Mouse (Mus musculus): Measurements from ENCODE around the gene Ufc1. TPM values are rescaled to one million over a fixed set of nuclear protein-coding genes. Genes with fewer than 3 reads are reported as not detected.

Gene Ufc1
- total RNA-seq, 2 experiments from 2014 or later: 84.9 to 88.8 TPM

GRCm38 (mm10) chr1:171274171-171274570 is 20.7 kb downstream of the Ufc1 start:
- intact Hi-C loops (cut with DNase I): no loop called here
- DNase-seq: no peak

DNA sequence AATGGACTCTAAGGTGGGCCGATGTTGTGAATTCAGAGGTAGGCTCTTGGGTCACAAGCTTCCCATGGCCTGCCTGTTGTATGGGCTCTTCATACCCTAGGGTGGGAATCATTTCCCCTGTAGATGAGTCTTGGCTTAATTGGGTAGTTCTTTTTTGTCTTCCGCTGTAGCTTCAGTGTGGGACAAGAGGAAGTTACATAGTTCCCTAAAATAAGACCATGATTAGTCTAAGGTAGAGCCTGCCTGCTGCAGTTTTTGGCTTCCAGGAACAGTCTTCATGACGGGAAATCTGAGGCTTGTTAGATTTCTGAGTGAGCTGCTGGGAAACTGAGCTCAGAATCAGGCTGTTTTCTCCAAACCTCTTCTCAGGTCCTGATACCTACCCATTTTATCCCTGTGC is 22.7 kb downstream of the Ufc1 start:
- intact Hi-C loops (cut with DNase I): no loop called here
- no peak for DNase-seq

DNA sequence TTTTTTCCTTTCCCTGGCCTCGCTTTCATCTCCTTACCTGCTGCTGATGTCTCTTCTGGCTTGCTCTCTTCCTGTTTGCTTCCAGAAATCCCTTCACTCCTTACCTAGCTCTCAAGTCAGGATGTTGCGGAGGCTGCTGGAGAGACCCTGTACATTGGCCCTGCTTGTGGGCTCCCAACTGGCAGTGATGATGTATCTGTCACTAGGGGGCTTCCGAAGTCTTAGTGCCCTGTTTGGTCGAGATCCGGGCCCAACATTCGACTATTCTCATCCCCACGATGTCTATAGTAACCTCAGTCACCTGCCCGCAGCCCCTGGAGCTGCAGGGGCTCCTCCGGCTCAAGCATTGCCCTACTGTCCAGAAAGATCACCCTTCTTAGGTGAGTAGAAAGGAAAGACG is 23.2 kb downstream of the Ufc1 start:
- intact Hi-C loops (cut with DNase I): loop anchor here (2.0 kb wide), 1 partner anchor 25 kb away; no protein-coding TSS in a partner anchor
- no peak for DNase-seq

GRCm38 (mm10) chr1:171271196-171271595 is 23.6 kb downstream of the Ufc1 start:
- DNase-seq: no peak
- intact Hi-C loops (cut with DNase I): loop anchor here (2.0 kb wide), 1 partner anchor 24 kb away; no protein-coding TSS in a partner anchor

DNA sequence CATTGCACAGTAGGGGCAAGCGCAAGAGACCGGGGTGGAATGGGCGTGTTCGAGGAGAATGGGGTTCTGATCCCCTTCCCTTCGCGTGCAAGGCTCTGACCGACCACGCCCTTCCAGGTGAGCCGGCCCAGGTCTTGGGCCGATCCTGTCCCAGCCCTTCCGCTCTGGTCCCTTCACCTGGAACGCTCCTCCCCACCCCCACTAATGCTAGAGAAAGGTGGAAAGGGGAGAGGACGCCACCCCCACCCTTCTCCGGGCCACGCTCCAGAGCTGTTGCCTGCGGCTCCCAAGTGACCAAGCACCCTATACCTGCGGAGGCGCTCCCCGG is 24.3 kb downstream of the Ufc1 start:
- no peak for DNase-seq
- intact Hi-C loops (cut with DNase I): loop anchor here (2.0 kb wide), 1 partner anchor 24 kb away; no protein-coding TSS in a partner anchor

DNA sequence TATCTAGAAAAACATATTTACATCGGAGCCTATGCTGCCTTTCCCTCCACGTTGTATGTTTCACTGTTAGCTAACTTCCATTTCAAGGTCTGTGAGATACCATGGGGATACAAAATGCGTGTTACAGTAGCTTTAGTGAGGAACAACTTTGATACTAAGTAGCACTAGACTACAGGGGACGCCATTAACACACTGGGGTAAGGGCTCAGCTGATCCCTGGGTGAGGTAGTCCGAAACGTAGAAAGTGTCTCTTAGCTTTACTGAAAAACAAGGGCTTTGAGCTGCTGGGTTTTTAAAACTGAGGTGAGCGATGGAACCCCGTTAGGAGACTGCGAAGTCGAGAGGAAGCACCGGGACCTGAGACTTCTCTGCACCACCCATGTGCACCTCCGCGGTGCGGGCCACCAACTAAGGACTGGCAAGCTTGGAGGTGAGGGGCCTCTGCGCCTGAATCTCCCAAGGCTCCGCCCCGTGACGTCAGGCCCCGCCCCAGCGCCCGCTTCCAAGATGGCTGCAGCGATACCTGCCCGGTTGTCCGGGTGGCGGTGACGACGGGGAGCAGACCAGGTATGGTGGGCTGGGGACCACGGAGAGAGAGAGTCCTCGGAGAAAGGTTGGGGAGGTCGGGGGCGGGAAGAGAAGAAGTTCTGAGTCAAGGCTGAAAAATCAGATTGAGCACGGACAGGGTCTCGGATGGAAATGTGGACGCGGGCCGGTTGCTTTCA is 24.8 kb downstream of the Ufc1 start, which contains the start of gene B4galt3:
Gene B4galt3 (plus strand): TSS at position 481 of the 725 bp plus-strand sequence.
- intact Hi-C loops (cut with DNase I): loop anchor here (2.0 kb wide), 1 partner anchor 23 kb away; no protein-coding TSS in a partner anchor

GRCm38 (mm10) chr1:171268341-171268740 is 26.5 kb downstream of the Ufc1 start:
- intact Hi-C loops (cut with DNase I): no loop called here
- DNase-seq: no peak

More for the DNA sequence above, 24.8 kb downstream of the Ufc1 start, which contains the start of gene B4galt3:
- DNase-seq: peak; percentile 98 to 99

- intact Hi-C loops (cut with DNase I): no loop called here
- no peak for DNase-seq
These were observed 28.7 kb downstream of the Ufc1 start for GRCm38 (mm10) chr1:171265971-171266744.

GRCm38 (mm10) chr1:171263666-171264461 is 31.0 kb downstream of the Ufc1 start:
- intact Hi-C loops (cut with DNase I): no loop called here
- no peak for DNase-seq

GRCm38 (mm10) chr1:171263185-171263611 is 31.6 kb downstream of the Ufc1 start:
- intact Hi-C loops (cut with DNase I): no loop called here
- DNase-seq: no peak

DNA sequence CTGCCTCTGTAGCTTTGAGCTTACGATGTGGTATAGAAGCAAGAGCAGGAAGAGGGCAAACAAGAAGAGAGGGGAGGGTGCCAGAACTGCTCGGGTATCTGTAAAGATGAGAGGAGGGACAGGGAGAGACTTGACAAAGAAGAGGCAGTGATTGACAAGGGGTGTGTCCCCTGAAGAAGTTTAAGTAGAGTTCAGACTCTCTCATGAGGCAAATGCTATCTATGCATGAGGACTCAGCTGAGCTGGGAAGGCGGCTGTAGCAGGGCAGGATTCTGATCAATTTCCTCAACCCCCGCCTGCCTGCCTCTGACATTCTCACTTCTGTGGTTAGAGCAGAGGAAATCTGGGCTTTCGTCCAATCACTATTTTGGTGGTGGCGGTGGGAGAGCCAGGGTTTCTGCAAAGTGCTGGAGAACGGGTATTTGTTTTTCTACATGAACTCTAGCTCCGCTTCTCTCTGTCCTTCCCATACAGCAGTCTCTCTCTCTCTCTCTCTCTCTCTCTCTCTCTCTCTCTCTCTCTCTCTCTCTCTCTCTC is 32.2 kb downstream of the Ufc1 start:
- DNase-seq: peak; percentile 70 to 72
- intact Hi-C loops (cut with DNase I): no loop called here

DNA sequence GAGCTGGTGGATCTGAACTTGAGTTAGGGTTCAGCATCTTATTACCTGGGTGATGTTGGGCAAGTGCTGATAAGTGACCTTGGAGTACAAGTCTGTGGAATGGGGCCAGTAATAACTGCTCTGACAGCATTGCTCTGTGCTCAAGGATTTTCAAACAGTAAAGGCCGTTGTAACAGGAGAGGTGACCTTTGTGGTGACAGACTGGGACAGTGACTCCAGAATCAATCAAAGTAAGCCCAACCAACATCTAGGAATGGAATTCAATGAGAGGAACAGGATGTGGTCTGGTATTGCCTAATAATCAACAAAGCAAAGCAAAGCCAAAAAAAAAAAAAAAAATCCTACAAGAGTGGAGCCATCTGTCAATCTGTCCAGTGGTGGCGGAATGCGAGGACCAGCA is 34.5 kb downstream of the Ufc1 start:
- intact Hi-C loops (cut with DNase I): no loop called here
- no peak for DNase-seq

DNA sequence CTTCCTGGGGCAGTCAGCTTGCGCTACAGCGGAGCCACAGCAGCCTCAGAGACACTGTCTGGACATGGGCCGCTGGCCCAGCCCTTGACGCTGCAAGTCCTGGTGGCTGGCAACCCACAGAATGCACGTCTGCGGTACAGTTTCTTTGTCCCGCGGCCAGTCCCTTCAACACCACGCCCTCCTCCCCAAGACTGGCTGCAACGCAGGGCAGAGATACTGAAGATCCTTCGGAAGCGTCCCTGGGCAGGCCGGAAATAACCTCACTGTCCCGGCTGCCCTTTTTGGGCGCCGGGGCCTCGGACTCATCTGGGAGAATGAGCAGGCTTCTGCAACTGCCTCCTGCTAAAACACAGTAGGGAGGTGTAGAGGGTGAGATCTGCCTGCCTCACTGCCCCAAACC is 35.9 kb downstream of the Ufc1 start:
- intact Hi-C loops (cut with DNase I): no loop called here
- no peak for DNase-seq

DNA sequence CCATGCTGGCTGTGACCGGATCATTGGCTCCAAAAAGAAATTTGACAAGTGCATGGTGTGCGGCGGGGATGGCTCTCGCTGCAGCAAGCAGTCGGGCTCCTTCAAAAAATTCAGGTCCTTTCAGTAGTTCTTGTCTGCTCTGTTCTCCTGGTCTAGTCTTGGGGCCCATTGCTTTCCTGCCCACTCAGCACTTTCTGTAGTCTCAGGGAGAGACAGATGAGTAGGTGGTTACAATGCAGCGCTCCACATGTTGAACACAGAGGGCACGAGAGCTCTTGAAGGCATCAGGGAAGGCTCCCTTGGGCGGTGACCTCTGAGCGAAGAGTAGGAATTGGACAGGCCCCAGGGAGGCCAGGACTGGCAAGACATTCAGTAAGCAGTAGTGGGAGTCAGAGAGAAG is 37.0 kb downstream of the Ufc1 start:
- DNase-seq: no peak
- intact Hi-C loops (cut with DNase I): loop anchor here (2.0 kb wide), 2 partner anchors 35 to 147 kb away; partner anchors contain the start of gene Tomm40l

DNA sequence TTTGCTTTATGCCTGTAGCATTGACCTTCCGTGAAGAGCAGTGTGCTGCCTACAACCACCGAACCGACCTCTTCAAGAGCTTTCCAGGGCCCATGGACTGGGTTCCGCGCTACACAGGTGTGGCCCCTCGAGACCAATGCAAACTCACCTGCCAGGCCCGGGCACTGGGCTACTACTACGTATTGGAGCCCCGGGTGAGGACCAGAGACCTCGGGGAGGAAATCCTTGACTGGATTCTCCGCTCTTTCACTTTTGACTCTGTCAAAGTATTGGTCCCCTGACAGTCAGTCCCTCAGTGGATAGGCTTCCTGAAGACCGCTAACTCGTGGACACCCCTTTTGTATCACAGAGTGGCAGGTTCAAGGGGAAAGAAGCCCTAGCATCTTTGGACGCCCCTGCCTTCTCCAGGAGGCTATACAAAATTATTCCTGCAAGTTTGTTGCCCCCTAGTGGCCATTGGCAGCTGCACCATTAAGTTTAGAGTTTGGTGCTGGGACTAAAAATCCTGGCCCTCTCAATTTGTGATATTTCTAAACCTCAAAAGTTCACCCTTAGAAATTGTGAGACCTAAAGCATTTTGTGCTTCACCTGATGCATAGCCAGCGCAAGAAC is 37.8 kb downstream of the Ufc1 start:
- intact Hi-C loops (cut with DNase I): loop anchor here (2.0 kb wide), 2 partner anchors 34 to 146 kb away; partner anchors contain the start of gene Tomm40l
- DNase-seq: peak; percentile 67 to 68

GRCm38 (mm10) chr1:171256095-171256818 is 38.6 kb downstream of the Ufc1 start:
- DNase-seq: no peak
- intact Hi-C loops (cut with DNase I): loop anchor here (2.0 kb wide), 2 partner anchors 33 to 145 kb away; partner anchors contain the start of gene Tomm40l

DNA sequence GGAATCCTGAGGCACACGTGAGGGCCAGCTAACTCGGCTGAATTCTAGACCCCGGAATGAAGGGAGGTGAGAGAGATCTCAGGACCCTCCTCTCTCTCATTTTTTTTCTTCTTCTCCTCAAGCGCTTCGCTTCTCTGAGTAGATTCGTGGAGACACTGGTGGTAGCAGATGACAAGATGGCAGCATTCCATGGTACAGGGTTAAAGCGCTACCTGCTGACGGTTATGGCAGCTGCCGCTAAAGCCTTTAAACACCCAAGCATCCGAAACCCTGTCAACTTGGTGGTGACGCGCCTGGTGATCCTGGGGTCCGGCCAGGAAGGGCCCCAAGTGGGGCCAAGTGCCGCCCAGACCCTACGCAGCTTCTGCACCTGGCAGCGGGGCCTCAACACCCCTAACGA is 42.4 kb downstream of the Ufc1 start:
- no peak for DNase-seq
- intact Hi-C loops (cut with DNase I): no loop called here

GRCm38 (mm10) chr1:171251594-171252324 is 43.1 kb downstream of the Ufc1 start:
- intact Hi-C loops (cut with DNase I): no loop called here
- DNase-seq: no peak

Measured in heart, postnatal 36 days (tissue).